Mouse (Mus musculus) midbrain, embryonic 11.5 days (tissue): ENCODE measurements at regions not wholly inside any gene's neighbourhood (a gene's known extent, or its start where the extent isn't known, plus 50 kb on each side); places are given as distances from the start of the nearest gene placed in this dataset.
A peak's percentile ranks its signal among the peaks of the same experiment; 100 is the strongest.

Experiments used
- ATAC-seq: fragments of 200-750 bp; cut with Nextera tagmentation; 2 replicates; pipeline ENCODE4 v1.8.0; 2017; ENCODE audit warnings: moderate TSS enrichment, moderate library complexity; ENCODE audit not compliant: low FRiP score
- DNase-seq: peaks from one replicate; pipeline ENCODE4 v3.0.0; 2015; ENCODE audit warnings: low spot score; ENCODE audit errors: missing footprints
- H3K27ac ChIP-seq: fragments of 300-500 bp; sonication (generic); 2 replicates; pipeline ENCODE4 v1.5.1; 2014; ENCODE audit warnings: low read depth, low read length
- H3K27me3 ChIP-seq: fragments of 300-500 bp; sonication (generic); 2 replicates; pipeline ENCODE4 v1.6.1; 2014; ENCODE audit warnings: mild to moderate bottlenecking, low read length, moderate library complexity, mixed read lengths; ENCODE audit not compliant: control insufficient read depth, insufficient read depth
- H3K36me3 ChIP-seq: fragments of 300-500 bp; sonication (generic); 2 replicates; pipeline ENCODE4 v1.6.1; 2014; ENCODE audit warnings: mild to moderate bottlenecking, low read length, moderate library complexity, mixed read lengths; ENCODE audit not compliant: control insufficient read depth, insufficient read depth
- H3K4me1 ChIP-seq: fragments of 300-500 bp; sonication (generic); 2 replicates; pipeline ENCODE4 v1.6.1; 2014; ENCODE audit warnings: low read length; ENCODE audit not compliant: control insufficient read depth, insufficient read depth
- H3K4me2 ChIP-seq: fragments of 300-500 bp; sonication (generic); 2 replicates; pipeline ENCODE4 v1.6.1; 2014; ENCODE audit warnings: mild to moderate bottlenecking, moderate library complexity
- H3K4me3 ChIP-seq: fragments of 300-500 bp; sonication (generic); 2 replicates; pipeline ENCODE4 v1.5.1; 2014; ENCODE audit warnings: low read depth, low read length
- H3K9ac ChIP-seq: fragments of 300-500 bp; sonication (generic); 2 replicates; pipeline ENCODE4 v1.6.1; 2014; ENCODE audit warnings: low read length
- H3K9me3 ChIP-seq: fragments of 300-500 bp; sonication (generic); 2 replicates; pipeline ENCODE4 v1.6.1; 2016; ENCODE audit warnings: low read length; ENCODE audit not compliant: control insufficient read depth
- WGBS: fragments of 180-500 bp; shearing (Covaris S2); extraction: QIAGEN DNeasy Blood & Tissue Kit; methylation state at CpG from one replicate; pipeline ENCODE4 v1.1.7; 2014; 5-methylcytosine and 5-hydroxymethylcytosine counted together

- Histone ChIP-seq H3K27ac (no peak overlapping the region), H3K4me3 (no peak overlapping the region), H3K4me1 (no peaks in the 10 kb centered on the region), H3K9me3 (no peaks in the 10 kb centered on the region), H3K36me3 (no peaks in the 10 kb centered on the region), H3K9ac (no peak overlapping the region), H3K27me3 (no peaks in the 10 kb centered on the region), H3K4me2 (no peak overlapping the region)
- peak; percentile 41 for DNase-seq
- WGBS = 95% methylated on average over 1 of the region's 1 CpGs
- peak; percentile 62 for ATAC-seq
Measured at GRCm38 (mm10) chr13:85773848-85774247, 272.9 kb downstream of the Cox7c start.

- H3K4me1 ChIP-seq = no peaks in the 10 kb centered on the region
- H3K36me3 ChIP-seq = no peaks in the 10 kb centered on the region
- H3K9ac ChIP-seq = no peak overlapping the region
- ATAC-seq (no peak), DNase-seq (no peak)
- WGBS = 68% methylated on average over 3 of the region's 3 CpGs
- H3K27me3 ChIP-seq = no peaks in the 10 kb centered on the region
- no peak overlapping the region for H3K4me2 ChIP-seq
- no peak overlapping the region for H3K4me3 ChIP-seq
- no peaks in the 10 kb centered on the region for H3K9me3 ChIP-seq
- H3K27ac ChIP-seq = no peak overlapping the region
Measured at GRCm38 (mm10) chr13:85771027-85771681, 275.6 kb downstream of the Cox7c start.

GRCm38 (mm10) chr13:85770538-85770937, 276.2 kb downstream of the Cox7c start:
- DNase-seq (no peak), ATAC-seq (no peak)
- Histone ChIP-seq H3K9ac (no peak overlapping the region), H3K27me3 (no peaks in the 10 kb centered on the region), H3K36me3 (no peaks in the 10 kb centered on the region), H3K4me2 (no peak overlapping the region), H3K4me1 (no peaks in the 10 kb centered on the region), H3K4me3 (no peak overlapping the region), H3K27ac (no peak overlapping the region), H3K9me3 (no peaks in the 10 kb centered on the region)

- no peak overlapping the region for H3K4me3 ChIP-seq
- H3K36me3 ChIP-seq = no peaks in the 10 kb centered on the region
- no peak for ATAC-seq
- no peak overlapping the region for H3K4me2 ChIP-seq
- no peak overlapping the region for H3K27ac ChIP-seq
- H3K9ac ChIP-seq = no peak overlapping the region
- H3K9me3 ChIP-seq = no peaks in the 10 kb centered on the region
- WGBS = 79% methylated on average over 1 of the region's 1 CpGs
- H3K4me1 ChIP-seq = no peaks in the 10 kb centered on the region
- H3K27me3 ChIP-seq = no peaks in the 10 kb centered on the region
- DNase-seq = no peak
Measured at GRCm38 (mm10) chr13:85768520-85768919, 278.2 kb downstream of the Cox7c start.

GRCm38 (mm10) chr13:85724616-85725015, 322.1 kb downstream of the Cox7c start:
- H3K27ac ChIP-seq = no peak overlapping the region
- H3K9me3 ChIP-seq = no peaks in the 10 kb centered on the region
- no peak overlapping the region for H3K9ac ChIP-seq
- H3K4me3 ChIP-seq = no peak overlapping the region
- H3K4me1 ChIP-seq = no peaks in the 10 kb centered on the region
- no peaks in the 10 kb centered on the region for H3K27me3 ChIP-seq
- H3K4me2 ChIP-seq = no peak overlapping the region
- no peaks in the 10 kb centered on the region for H3K36me3 ChIP-seq
- WGBS = 88% methylated on average over 3 of the region's 3 CpGs
- ATAC-seq = no peak
- no peak for DNase-seq

GRCm38 (mm10) chr13:85724105-85724504, 322.6 kb downstream of the Cox7c start:
- no peak overlapping the region for H3K9ac ChIP-seq
- no peaks in the 10 kb centered on the region for H3K9me3 ChIP-seq
- no peak for ATAC-seq
- H3K4me1 ChIP-seq = no peaks in the 10 kb centered on the region
- H3K4me3 ChIP-seq = no peak overlapping the region
- no peak overlapping the region for H3K27ac ChIP-seq
- no peak overlapping the region for H3K4me2 ChIP-seq
- no peak for DNase-seq
- no peaks in the 10 kb centered on the region for H3K27me3 ChIP-seq
- WGBS = 84% methylated on average over 5 of the region's 5 CpGs
- H3K36me3 ChIP-seq = no peaks in the 10 kb centered on the region

GRCm38 (mm10) chr13:85720314-85720713, 326.4 kb downstream of the Cox7c start:
- no peaks in the 10 kb centered on the region for H3K36me3 ChIP-seq
- DNase-seq = no peak
- H3K4me3 ChIP-seq = no peak overlapping the region
- H3K27me3 ChIP-seq = no peaks in the 10 kb centered on the region
- H3K4me2 ChIP-seq = no peak overlapping the region
- 87% methylated on average over 3 of the region's 3 CpGs for WGBS
- no peak overlapping the region for H3K27ac ChIP-seq
- H3K9ac ChIP-seq = no peak overlapping the region
- no peaks in the 10 kb centered on the region for H3K9me3 ChIP-seq
- ATAC-seq = no peak
- no peaks in the 10 kb centered on the region for H3K4me1 ChIP-seq

GRCm38 (mm10) chr13:85715883-85716498, 330.7 kb downstream of the Cox7c start:
- Histone ChIP-seq H3K4me2 (no peak overlapping the region), H3K27me3 (no peaks in the 10 kb centered on the region), H3K36me3 (no peaks in the 10 kb centered on the region), H3K27ac (no peak overlapping the region), H3K4me3 (no peak overlapping the region), H3K4me1 (no peaks in the 10 kb centered on the region), H3K9me3 (no peaks in the 10 kb centered on the region), H3K9ac (no peak overlapping the region)
- ATAC-seq = no peak
- 93% methylated on average over 2 of the region's 2 CpGs for WGBS
- no peak for DNase-seq

- Histone ChIP-seq H3K27ac (no peak overlapping the region), H3K9me3 (no peaks in the 10 kb centered on the region), H3K27me3 (no peaks in the 10 kb centered on the region), H3K36me3 (no peaks in the 10 kb centered on the region), H3K4me3 (no peak overlapping the region), H3K9ac (no peak overlapping the region), H3K4me1 (no peaks in the 10 kb centered on the region), H3K4me2 (no peak overlapping the region)
- WGBS = 56% methylated on average over 1 of the region's 1 CpGs
- DNase-seq = no peak
- ATAC-seq = no peak
Measured at GRCm38 (mm10) chr13:85692374-85692773, 354.3 kb downstream of the Cox7c start.
